Mouse (Mus musculus) MEL (cell line): ENCODE results near the gene Gabrr2. TPM values are rescaled to one million over a fixed set of nuclear protein-coding genes. Genes with fewer than 3 reads are reported as not detected.

ENCODE experiments used
- DNase-seq: peaks from one replicate; pipeline ENCODE4 v3.0.0; 2011; ENCODE audit warnings: low read depth, low spot score
- H3K27ac ChIP-seq: 2 replicates; pipeline ENCODE4 v1.5.1; 2012; ENCODE audit warnings: low read depth, mild to moderate bottlenecking, control low read depth, low read length, moderate library complexity; ENCODE audit not compliant: control insufficient read depth
- H3K27me3 ChIP-seq, 2 experiments: fragments of 150-350 bp in 1 of 2; sonication (generic) in 1 of 2; 2 replicates each; pipeline ENCODE4 v1.6.1; 2012; ENCODE audit warnings: low read length in 2 of 2, mild to moderate bottlenecking in 2 of 2, improper control_type of control experiment in 1 of 2, moderate library complexity in 1 of 2; ENCODE audit not compliant: insufficient read depth in 2 of 2, control insufficient read depth in 1 of 2
- H3K36me3 ChIP-seq, 2 experiments: 2 replicates each; pipeline ENCODE4 v1.6.1; 2012 to 2014; ENCODE audit warnings: low read length in 2 of 2, improper control_type of control experiment in 1 of 2, inconsistent platforms in 1 of 2, mild to moderate bottlenecking in 1 of 2; ENCODE audit not compliant: insufficient read depth in 2 of 2, control insufficient read depth in 1 of 2
- H3K4me1 ChIP-seq, 2 experiments: fragments of 150-350 bp in 1 of 2; sonication (generic) in 1 of 2; 2 replicates each; pipeline ENCODE4 v1.6.1; 2012; ENCODE audit warnings: low read length in 2 of 2, improper control_type of control experiment in 1 of 2, mild to moderate bottlenecking in 1 of 2; ENCODE audit not compliant: insufficient read depth in 2 of 2, control insufficient read depth in 1 of 2
- H3K4me3 ChIP-seq, 2 experiments: fragments of 150-350 bp in 1 of 2; sonication (generic) in 1 of 2; 2 replicates each; pipeline ENCODE4 v1.5.1; 2012; ENCODE audit warnings: low read depth in 2 of 2, low read length in 2 of 2, mild to moderate bottlenecking in 2 of 2, moderate library complexity in 2 of 2, control low read depth in 1 of 2, improper control_type of control experiment in 1 of 2; ENCODE audit not compliant: control insufficient read depth in 1 of 2, insufficient read depth in 1 of 2
- H3K79me2 ChIP-seq: 2 replicates; pipeline ENCODE4 v1.6.1; 2012; ENCODE audit warnings: mild to moderate bottlenecking, low read length, moderate library complexity; ENCODE audit not compliant: control insufficient read depth, poor library complexity, insufficient read depth
- H3K9ac ChIP-seq: 2 replicates; pipeline ENCODE4 v1.6.1; 2012; ENCODE audit warnings: low read depth, mild to moderate bottlenecking, control low read depth, low read length, moderate library complexity; ENCODE audit not compliant: control insufficient read depth, poor library complexity, severe bottlenecking
- H3K9me3 ChIP-seq: fragments of 150-350 bp; sonication (generic); replicated peaks from 2 replicates; pipeline ENCODE4 v1.6.1; 2012; ENCODE audit warnings: mild to moderate bottlenecking, low read length, improper control_type of control experiment, moderate library complexity; ENCODE audit not compliant: insufficient read depth
- BHLHE40 ChIP-seq: IDR thresholded peaks from 2 replicates; pipeline ENCODE4 v1.6.1; 2012; ENCODE audit warnings: low read depth, mild to moderate bottlenecking, inconsistent platforms, low read length, improper control_type of control experiment, borderline replicate concordance
- CHD2 ChIP-seq: IDR thresholded peaks from 2 replicates; pipeline ENCODE4 v1.6.1; 2011; ENCODE audit warnings: low read length, improper control_type of control experiment
- CTCF ChIP-seq, 3 experiments: IDR thresholded peaks in 2 of 3; conservative IDR thresholded peaks in 1 of 3; 2 replicates each; pipeline ENCODE4 v1.5.1; 2011 to 2012; ENCODE audit warnings: low read length in 3 of 3, low read depth in 2 of 3, mild to moderate bottlenecking in 2 of 3, improper control_type of control experiment in 1 of 3, inconsistent platforms in 1 of 3, mixed read lengths in 1 of 3, moderate library complexity in 1 of 3; ENCODE audit not compliant: control insufficient read depth in 1 of 3, insufficient read depth in 1 of 3, poor library complexity in 1 of 3, severe bottlenecking in 1 of 3
- E2F4 ChIP-seq: IDR thresholded peaks from 2 replicates; pipeline ENCODE4 v1.6.1; 2011; ENCODE audit warnings: low read depth, low read length, improper control_type of control experiment, borderline replicate concordance
- EP300 ChIP-seq, 2 experiments: IDR thresholded peaks; 2 replicates each; pipeline ENCODE4 v1.6.1; 2011; ENCODE audit warnings: improper control_type of control experiment in 2 of 2, low read length in 2 of 2, low read depth in 1 of 2, mild to moderate bottlenecking in 1 of 2
- ETS1 ChIP-seq: IDR thresholded peaks from 2 replicates; pipeline ENCODE4 v1.6.1; 2012; ENCODE audit warnings: low read depth, mild to moderate bottlenecking, inconsistent platforms, low read length, improper control_type of control experiment, moderate library complexity
- GABPA ChIP-seq: IDR thresholded peaks from 2 replicates; pipeline ENCODE4 v1.6.1; 2012; ENCODE audit warnings: low read depth, mild to moderate bottlenecking, inconsistent platforms, low read length, improper control_type of control experiment, moderate library complexity
- GATA1 ChIP-seq: IDR thresholded peaks from 2 replicates; pipeline ENCODE4 v1.6.1; 2011; ENCODE audit warnings: low read depth, low read length, improper control_type of control experiment
- HCFC1 ChIP-seq: IDR thresholded peaks from 2 replicates; pipeline ENCODE4 v1.6.1; 2012; ENCODE audit warnings: low read depth, mild to moderate bottlenecking, inconsistent platforms, low read length, improper control_type of control experiment, moderate library complexity
- MAX ChIP-seq: IDR thresholded peaks from 2 replicates; pipeline ENCODE4 v1.6.1; 2011; ENCODE audit warnings: low read length, improper control_type of control experiment
- MEF2A ChIP-seq: IDR thresholded peaks from 2 replicates; pipeline ENCODE4 v1.6.1; 2014; ENCODE audit warnings: low read depth, mild to moderate bottlenecking, inconsistent platforms, low read length, improper control_type of control experiment; ENCODE audit not compliant: poor library complexity, insufficient replicate concordance, severe bottlenecking; ENCODE audit errors: extremely low read depth
- MXI1 ChIP-seq: IDR thresholded peaks from 2 replicates; pipeline ENCODE4 v1.6.1; 2011; ENCODE audit warnings: mild to moderate bottlenecking, low read depth, low read length, improper control_type of control experiment
- MYC ChIP-seq: IDR thresholded peaks from 2 replicates; pipeline ENCODE4 v1.6.1; 2011; ENCODE audit warnings: low read depth, mild to moderate bottlenecking, low read length, improper control_type of control experiment, moderate library complexity
- NELFE ChIP-seq: IDR thresholded peaks from 2 replicates; pipeline ENCODE4 v1.6.1; 2011; ENCODE audit warnings: low read depth, low read length, improper control_type of control experiment
- NRF1 ChIP-seq: IDR thresholded peaks from 2 replicates; pipeline ENCODE4 v1.6.1; 2014; ENCODE audit warnings: low read depth, mild to moderate bottlenecking, inconsistent platforms, low read length, improper control_type of control experiment, moderate library complexity; ENCODE audit not compliant: poor library complexity, insufficient read depth, severe bottlenecking
- POLR2A ChIP-seq, 2 experiments: IDR thresholded peaks; 2 replicates each; pipeline ENCODE4 v1.6.1; 2011 to 2012; ENCODE audit warnings: low read length in 2 of 2, mild to moderate bottlenecking in 2 of 2, control low read depth in 1 of 2, improper control_type of control experiment in 1 of 2, low read depth in 1 of 2, moderate library complexity in 1 of 2; ENCODE audit not compliant: control insufficient read depth in 1 of 2, insufficient read depth in 1 of 2, poor library complexity in 1 of 2
- RAD21 ChIP-seq: IDR thresholded peaks from 2 replicates; pipeline ENCODE4 v1.6.1; 2011; ENCODE audit warnings: mild to moderate bottlenecking, low read depth, low read length, improper control_type of control experiment
- SIN3A ChIP-seq: IDR thresholded peaks from 2 replicates; pipeline ENCODE4 v1.6.1; 2012; ENCODE audit warnings: low read length, improper control_type of control experiment, inconsistent platforms
- SMC3 ChIP-seq: IDR thresholded peaks from 2 replicates; pipeline ENCODE4 v1.6.1; 2011; ENCODE audit warnings: low read depth, low read length, improper control_type of control experiment
- TAL1 ChIP-seq: IDR thresholded peaks from 2 replicates; pipeline ENCODE4 v1.6.1; 2012; ENCODE audit warnings: mild to moderate bottlenecking, inconsistent platforms, low read length, moderate library complexity, mixed read lengths
- TCF12 ChIP-seq: IDR thresholded peaks from 2 replicates; pipeline ENCODE4 v1.6.1; 2014; ENCODE audit warnings: low read depth, mild to moderate bottlenecking, inconsistent platforms, low read length, improper control_type of control experiment, moderate library complexity
- UBTF ChIP-seq: IDR thresholded peaks from 2 replicates; pipeline ENCODE4 v1.6.1; 2012; ENCODE audit warnings: low read depth, mild to moderate bottlenecking, inconsistent platforms, low read length, improper control_type of control experiment, moderate library complexity, borderline replicate concordance; ENCODE audit not compliant: insufficient read depth
- USF2 ChIP-seq, 2 experiments: IDR thresholded peaks; 2 replicates each; pipeline ENCODE4 v1.6.1; 2011 to 2012; ENCODE audit warnings: improper control_type of control experiment in 2 of 2, low read length in 2 of 2, borderline replicate concordance in 1 of 2, inconsistent platforms in 1 of 2, low read depth in 1 of 2, mild to moderate bottlenecking in 1 of 2; ENCODE audit not compliant: insufficient read depth in 1 of 2
- ZC3H11A ChIP-seq: IDR thresholded peaks from 2 replicates; pipeline ENCODE4 v1.6.1; 2012; ENCODE audit warnings: low read depth, mild to moderate bottlenecking, inconsistent platforms, low read length, improper control_type of control experiment
- ZKSCAN1 ChIP-seq: IDR thresholded peaks from 2 replicates; pipeline ENCODE4 v1.6.1; 2012; ENCODE audit warnings: low read depth, mild to moderate bottlenecking, inconsistent platforms, low read length, improper control_type of control experiment, moderate library complexity
- polyA plus RNA-seq, 2 experiments: library from polyadenylated mRNA; stranded (reverse) in 1 of 2; unstranded in 1 of 2; fragments of >175 nt in 1 of 2; fragments of >200 nt in 1 of 2; gene quantifications; 2 replicates each; pipeline versions ENCODE4 v1.2.1 to v1.2.4; 2012; ENCODE audit warnings: low replicate concordance in 2 of 2, low read depth in 1 of 2; ENCODE audit not compliant: insufficient read length in 2 of 2, insufficient read depth in 1 of 2, missing spikeins in 1 of 2
- total RNA-seq: library from RNA; depleted of rRNA; stranded (reverse); fragments of 300-350 nt; gene quantifications from 2 replicates; pipeline ENCODE4 v1.2.3, GENCODE M21; 2012

Gabrr2 gene
- total and polyA plus RNA-seq, 3 experiments = 0.11 to 0.12 TPM; not detected in 1

DNA sequence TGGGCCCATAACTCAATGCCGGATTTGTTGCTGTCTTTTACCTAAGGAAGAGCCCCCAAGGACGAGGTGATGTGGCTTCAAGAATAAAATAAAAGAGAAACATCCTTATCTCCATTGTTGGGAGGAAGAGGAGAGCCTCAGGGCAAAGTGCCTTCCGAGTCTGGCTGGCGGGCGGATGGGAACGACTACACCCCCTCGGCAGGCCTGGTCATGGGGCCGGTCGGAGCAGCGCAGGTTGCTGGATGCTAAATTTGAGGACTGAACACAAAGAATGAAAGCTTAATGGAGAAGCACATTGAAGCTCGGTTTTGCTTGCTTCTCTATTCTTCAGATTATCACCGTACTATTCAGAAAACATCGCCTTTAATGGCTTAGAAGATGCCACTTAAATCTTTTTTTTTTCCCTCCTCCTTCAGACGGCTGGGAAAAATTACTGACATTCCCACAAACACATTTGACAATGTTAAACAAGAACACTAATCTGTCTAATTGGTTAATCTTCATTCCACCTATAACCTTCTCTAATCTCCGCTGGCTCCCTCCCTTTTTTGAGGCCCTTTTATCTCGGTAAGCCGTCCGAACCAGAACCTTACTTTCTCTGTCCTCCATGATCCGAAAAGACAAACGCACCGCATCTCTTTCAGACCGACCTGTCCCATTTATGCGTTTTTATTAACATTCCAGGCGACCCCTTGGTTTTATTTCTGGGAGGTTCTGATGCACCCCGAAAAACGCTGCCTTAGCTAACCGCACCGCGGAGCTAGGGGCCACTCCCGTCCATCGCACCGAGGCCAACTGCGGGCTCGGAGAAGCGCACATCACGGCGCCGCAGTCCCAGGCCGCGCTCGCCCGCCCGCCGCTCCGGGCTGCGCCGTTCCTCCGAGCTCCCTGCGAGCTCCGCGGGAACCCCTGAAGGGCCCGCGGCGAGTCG is 32.3 kb upstream of the Gabrr2 start:
- Histone ChIP-seq H3K4me1 (peaks cover 10 to 11% of the 10 kb centered on the region in 2 experiments), H3K27me3 (no peaks in the 10 kb centered on the region), H3K36me3 (peaks cover 0 to 23% of the 10 kb centered on the region in 2 experiments; a peak in 3 of 4 replicates), H3K79me2 (peaks cover 20% of the 10 kb centered on the region), H3K9me3 (no peaks in the 10 kb centered on the region), H3K4me3 (peak overlapping the region; percentile 87 to 96), H3K9ac (peak overlapping the region; percentile 94), H3K27ac (peak overlapping the region; percentile 57)
- DNase-seq = peak; percentile 57
- TF ChIP-seq TCF12 = 0 out of 2 replicates have a peak, but pooled peaks have one; percentile 3
- TF ChIP-seq NRF1 = no peak
- TF ChIP-seq EP300 (IDR thresholded peaks at IDR 0.05; ENCODE audit: low read depth in 1 of 2, low read length in 2 of 2) = no peak
- no peak for TF ChIP-seq GABPA
- TF ChIP-seq MAX = peak; percentile 22; the same call in 1 of the 2 replicates
- no peak for TF ChIP-seq USF2 (IDR thresholded peaks at IDR 0.05; ENCODE audit: borderline replicate concordance in 1 of 2, insufficient read depth in 1 of 2, low read depth in 1 of 2, low read length in 2 of 2)

DNA sequence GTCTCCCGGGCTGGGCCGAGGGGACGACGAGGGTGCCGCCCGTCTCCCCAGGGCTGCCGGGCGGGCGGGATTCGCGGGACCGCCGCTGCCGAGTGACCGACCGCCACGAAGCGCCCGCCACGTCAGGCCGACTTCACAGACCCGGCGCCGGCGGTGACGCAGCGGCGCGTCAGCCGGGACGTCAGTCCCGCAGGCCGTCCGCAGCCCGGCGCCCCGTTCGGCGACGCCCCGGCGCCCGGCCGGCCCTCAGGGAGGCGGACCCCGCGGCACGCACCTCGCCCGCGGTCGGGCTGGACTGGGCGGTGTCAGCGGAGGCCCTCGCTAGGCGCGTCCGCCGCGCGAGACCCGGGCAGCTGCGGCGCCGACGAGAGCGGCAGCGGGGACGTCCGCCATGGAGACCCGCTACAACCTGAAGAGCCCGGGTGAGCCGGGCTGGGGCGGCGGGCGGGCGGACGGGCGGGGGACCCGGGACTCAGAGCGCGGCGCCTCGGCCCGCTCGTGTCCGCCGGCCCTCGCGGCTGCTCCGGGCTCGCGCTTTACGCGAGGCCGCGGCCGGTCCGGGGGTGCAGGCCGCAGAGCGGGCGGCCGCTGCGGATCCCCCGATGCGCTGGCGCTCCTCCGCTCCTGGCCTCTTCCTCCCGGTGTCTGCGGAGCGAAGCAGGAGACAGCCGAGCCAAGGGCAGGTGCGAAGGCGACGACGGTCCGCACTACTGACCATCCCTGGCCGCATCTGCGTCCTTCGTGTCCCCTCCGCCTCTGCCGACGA is 31.4 kb upstream of the Gabrr2 start, which contains the start of gene Ube2j1:
Gene Ube2j1, plus strand, starts transcription at position 222 of the 766 bp plus-strand sequence.
- Histone ChIP-seq H3K9me3 (no peaks in the 10 kb centered on the region), H3K27me3 (no peaks in the 10 kb centered on the region), H3K36me3 (peaks cover 0 to 23% of the 10 kb centered on the region in 2 experiments; a peak in 3 of 4 replicates), H3K9ac (peak within 1 kb of the TSS; percentile 94), H3K79me2 (peaks cover 27% of the 10 kb centered on the region), H3K27ac (peak within 1 kb of the TSS; percentile 57), H3K4me1 (peaks cover 10 to 11% of the 10 kb centered on the region in 2 experiments), H3K4me3 (peak within 1 kb of the TSS; percentile 96 to 98)
- peak; percentile 85 for DNase-seq
- TF ChIP-seq ETS1 (peak; percentile 28; the same call in 1 of the 2 replicates), ZC3H11A (no peak), GABPA (no peak), USF2 (IDR thresholded peaks at IDR 0.05; ENCODE audit: borderline replicate concordance in 1 of 2, insufficient read depth in 1 of 2, low read depth in 1 of 2, low read length in 2 of 2) (no peak), TAL1 (no peak), SMC3 (no peak), SIN3A (peak; percentile 46; the same call in 1 of the 2 replicates), RAD21 (no peak), EP300 (IDR thresholded peaks at IDR 0.05; ENCODE audit: low read depth in 1 of 2, low read length in 2 of 2) (no peak), MEF2A (0 out of 2 replicates have a peak, but pooled peaks have one; percentile 28), TCF12 (0 out of 2 replicates have a peak, but pooled peaks have one; percentile 4), GATA1 (no peak), UBTF (peak; percentile 98), POLR2A (IDR thresholded peaks at IDR 0.05; ENCODE audit: control insufficient read depth in 1 of 2, insufficient read depth in 1 of 2, low read depth in 1 of 2, low read length in 2 of 2, poor library complexity in 1 of 2) (peak; percentile 86 to 87; a peak in 3 of 4 replicates), NRF1 (no peak; the same call in 1 of the 2 replicates), E2F4 (no peak), CTCF (IDR thresholded peaks at IDR 0.05 in 2 of 3, conservative IDR thresholded peaks at IDR 0.05 in 1 of 3; ENCODE audit: control insufficient read depth in 1 of 3, insufficient read depth in 1 of 3, low read depth in 2 of 3, low read length in 3 of 3, poor library complexity in 1 of 3, severe bottlenecking in 1 of 3) (no peak), MYC (no peak), ZKSCAN1 (no peak), BHLHE40 (no peak), NELFE (peak; percentile 93), CHD2 (no peak), MXI1 (peak; percentile 58), HCFC1 (peak; percentile 80)
